Mouse (Mus musculus) cerebellum, postnatal 10 days (tissue): ENCODE measurements around the gene Urgcp.

Source experiments
- DNase-seq, 2 experiments: peaks; one replicate each; pipeline ENCODE4 v3.0.0; 2021; ENCODE audit warnings: mixed read lengths in 2 of 2

Gene Urgcp

DNA sequence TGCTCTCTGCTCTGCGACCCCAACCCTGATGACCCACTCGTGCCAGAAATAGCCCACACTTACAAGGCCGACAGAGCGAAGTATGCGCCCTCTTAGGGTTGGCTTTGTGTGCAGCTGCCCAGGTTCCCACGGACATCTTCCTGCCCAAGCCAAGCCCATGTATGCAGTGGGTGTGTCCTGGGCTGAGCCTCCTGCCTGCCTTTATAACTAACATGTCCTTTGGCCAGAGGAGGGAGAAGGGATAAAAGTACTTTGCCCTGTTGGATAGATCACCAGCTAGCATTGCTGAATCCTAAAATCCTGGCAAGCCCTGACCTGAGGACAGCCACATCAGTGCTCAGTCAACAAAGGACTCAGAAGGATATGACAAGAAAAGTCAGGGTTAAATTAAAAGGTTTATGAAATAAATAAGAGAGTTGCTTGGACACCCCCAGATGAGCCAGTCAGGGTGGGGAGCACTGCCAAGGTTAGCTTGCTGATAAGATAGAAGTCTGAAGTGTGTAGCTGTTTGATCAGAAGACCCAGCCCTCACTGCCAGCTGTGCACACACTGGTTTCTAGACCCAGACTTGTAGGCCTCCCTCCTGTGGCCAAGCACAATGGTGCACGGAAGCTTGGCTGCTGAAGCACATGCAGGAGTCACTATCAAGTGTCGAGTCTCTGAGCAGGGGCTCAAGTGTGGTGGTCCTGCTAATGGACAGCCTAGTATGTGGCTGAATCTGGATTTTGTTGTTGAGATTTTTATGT is 20.2 kb upstream of the Urgcp start:
- no peak for DNase-seq

DNA sequence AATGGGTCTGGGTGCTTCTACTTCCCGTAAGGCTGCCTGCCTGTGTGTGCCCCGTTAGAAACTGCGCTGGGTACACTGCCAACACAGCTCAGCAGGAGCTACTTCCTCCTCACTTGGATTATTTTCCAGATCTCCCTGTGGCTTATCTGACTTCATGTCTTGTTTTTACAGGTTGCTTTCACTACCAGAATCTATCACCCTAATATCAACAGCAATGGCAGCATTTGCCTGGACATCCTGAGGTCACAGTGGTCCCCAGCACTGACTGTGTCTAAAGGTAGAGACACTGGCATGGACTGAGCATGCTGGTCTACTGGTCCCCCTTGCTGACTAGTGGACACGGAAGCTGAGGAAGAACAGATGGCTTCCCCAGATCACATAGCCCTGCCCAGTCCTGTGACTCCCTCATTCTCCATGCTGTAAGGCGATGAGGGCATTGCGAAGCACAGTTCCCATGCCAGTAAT is 17.9 kb upstream of the Urgcp start:
- peak; percentile 68 to 69 for DNase-seq

DNA sequence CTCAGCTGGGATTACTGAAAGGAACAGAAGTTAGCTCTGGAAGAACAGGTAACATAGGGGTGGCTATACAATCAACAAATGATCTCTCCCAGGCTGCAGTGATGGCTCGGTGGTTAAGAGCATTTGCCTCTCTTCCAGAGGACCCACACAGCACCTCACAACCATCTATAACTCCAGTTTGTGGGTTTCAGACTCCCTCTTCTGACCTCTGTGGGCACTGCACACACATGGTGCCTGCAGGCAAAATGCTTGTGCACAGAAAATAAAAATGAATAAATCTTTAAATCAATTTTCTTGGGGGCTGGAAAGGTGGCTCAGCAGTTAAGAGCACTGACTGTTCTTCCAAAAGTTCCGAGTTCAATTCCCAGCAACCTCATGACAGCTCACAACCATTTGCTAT is 16.3 kb upstream of the Urgcp start:
- peak in 1 of 2 experiments; percentile 34 for DNase-seq

DNA sequence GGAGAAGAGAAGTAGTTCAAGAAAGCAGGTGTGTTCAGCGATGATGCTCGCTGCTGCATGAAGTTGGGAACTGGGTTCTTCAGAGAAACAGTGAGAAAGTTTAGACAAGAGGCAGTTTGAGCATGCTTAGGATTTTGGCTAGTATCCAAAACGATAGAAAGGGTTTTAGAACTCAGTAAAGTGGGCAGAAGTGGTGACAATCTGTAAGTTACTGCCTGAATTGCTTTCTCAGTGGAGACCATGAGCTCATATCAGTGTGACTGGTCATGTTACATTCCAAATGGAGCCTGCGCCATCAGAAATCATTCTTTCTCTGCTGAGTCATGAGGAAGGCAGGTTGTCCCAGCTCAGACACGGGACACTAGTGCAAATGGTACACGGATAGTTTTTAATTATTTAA is 3.8 kb upstream of the Urgcp start:
- no peak for DNase-seq

DNA sequence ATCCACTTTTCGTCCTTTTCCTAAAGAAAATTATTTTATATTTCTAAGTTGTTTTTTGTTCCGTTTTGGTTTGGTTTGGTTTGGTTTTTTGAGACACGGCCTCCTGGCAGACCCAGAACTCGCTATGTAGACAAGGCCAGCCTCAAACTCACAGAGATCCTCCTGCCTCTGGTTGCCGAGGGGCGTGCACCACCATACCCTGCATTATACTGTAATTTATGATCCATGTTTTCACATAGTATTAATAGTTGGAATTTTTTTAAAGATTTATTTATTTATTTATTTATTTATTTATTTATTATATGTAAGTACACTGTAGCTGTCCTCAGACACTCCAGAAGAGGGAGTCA is 432 bp upstream of the Urgcp start:
- DNase-seq: peak in 1 of 2 experiments; percentile 30

DNA sequence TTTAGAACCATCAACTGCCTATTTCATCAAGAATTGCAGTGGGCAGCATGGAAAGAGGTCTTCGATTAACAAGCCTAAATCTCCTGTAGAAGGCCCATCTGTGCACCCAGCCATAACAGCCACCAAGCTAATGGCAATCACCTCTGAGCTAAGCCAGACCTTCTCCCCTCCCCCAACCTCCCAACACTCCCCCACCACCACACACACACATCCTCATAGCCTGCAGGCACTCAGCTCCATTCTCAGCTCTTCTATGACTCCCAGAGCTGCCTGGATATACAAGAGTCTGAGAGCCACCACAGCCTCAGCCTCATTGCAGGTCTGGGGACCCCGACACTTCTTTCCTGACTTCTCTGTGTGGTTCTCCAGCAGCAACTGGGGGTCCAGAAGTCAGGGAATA is 8.4 kb downstream of the Urgcp start:
- no peak for DNase-seq

DNA sequence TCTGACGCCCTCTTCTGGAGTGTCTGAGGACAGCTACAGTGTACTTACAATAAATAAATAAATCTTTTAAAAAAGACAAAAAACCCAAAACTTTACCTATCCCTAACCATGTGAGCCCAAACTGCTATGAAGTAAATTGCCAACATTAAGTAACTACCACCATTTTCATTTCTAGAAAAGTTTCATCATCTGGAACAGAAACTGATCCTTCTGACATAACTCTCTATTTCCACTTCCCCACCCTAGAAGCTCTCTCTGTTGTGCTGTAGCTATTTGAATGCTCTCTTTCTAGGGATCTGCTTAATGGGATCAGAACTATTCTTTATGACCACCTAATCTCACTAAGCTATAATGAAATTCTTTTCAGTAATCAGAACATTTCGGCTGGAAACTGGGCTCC is 17.2 kb downstream of the Urgcp start:
- no peak for DNase-seq

DNA sequence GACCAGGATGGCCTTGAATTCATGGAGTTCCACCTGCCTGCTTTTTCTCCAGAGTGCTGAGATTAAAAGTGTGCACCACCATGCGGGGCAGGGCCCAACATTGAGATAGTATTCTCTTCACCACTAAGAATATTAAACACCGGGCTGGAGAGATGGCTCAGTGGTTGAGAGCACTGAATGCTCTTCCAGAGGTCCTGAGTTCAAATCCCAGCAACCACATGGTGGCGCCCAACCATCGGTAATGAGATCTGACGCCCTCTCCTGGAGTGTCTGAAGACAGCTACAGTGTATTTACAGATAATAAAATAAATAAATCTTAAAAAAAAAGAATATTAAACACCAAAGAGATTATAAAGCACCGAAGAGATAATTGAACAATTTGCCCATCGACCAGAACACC is 20.1 kb downstream of the Urgcp start:
- peak; percentile 25 to 36 for DNase-seq

DNA sequence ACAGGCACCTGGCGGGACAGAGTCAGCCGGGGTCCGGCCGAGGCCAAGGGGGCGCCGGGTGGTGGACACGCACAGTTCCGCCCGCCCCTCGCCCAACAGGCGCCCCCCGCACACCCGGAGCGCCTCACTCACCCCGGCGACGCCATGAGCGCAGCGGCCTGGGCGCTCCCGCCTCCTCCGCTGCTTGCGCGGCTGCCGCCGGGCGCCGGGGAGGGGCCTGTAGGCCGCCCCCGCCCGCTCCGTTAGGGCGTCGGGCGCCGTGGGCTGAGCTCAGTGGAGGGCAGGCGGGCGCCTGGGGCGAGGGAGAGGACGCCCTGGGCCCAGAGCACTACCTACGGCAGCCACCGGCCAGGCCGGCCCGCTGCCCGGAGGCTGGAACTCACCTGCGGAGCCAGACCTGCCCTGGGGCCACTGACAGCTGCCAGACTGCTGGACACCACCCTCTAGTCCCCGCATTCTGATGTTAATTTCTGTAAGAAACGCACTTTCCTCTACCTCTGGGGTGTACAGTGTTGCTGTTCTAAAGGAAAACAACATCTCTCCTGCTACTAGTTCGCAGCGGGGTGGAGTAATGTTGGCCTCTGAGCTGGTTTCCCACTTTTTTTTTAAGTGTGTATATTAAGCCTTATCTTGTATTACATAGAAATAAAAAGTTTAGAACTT is 21.1 kb downstream of the Urgcp start:
- peak; percentile 76 to 77 for DNase-seq

DNA sequence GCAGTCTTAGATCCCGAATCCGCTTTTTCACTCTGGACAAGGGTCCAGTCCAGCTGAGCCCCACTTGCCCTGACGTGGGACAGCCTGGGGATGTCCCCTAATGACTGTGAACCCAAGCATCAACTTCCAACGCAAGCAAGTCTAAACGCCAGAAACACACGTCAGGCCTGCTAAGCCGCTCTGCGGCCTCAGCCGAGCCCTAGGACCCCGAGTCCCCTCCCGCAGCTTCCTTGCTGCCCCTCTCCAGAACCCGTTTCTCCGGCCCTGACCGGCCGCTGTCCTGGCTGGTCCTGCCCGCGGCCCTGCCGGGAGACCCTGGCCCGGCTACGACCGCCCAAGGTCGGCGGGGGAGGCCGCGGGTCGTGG is 21.6 kb downstream of the Urgcp start:
- DNase-seq: peak in 1 of 2 experiments; percentile 73

DNA sequence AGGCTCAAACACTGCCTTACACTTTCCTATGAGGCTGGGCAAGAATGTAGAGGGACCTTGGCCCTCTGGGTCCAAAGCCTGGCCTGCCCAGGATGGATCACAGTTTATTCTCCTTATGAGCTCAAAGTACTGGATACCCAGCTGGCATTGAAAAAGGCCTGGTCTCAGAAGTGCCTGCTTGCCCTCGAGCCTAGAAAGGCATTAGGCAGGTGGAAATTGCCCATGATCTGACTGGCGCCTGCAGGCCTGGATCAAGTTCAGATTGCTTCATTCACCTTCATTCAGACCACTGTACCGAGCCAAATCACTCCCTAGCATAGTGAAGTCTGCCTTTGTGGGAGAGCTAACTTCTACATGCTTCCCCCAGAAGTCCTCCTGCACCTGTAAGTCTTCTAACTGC is 22.3 kb downstream of the Urgcp start:
- DNase-seq: peak; percentile 25 to 32

DNA sequence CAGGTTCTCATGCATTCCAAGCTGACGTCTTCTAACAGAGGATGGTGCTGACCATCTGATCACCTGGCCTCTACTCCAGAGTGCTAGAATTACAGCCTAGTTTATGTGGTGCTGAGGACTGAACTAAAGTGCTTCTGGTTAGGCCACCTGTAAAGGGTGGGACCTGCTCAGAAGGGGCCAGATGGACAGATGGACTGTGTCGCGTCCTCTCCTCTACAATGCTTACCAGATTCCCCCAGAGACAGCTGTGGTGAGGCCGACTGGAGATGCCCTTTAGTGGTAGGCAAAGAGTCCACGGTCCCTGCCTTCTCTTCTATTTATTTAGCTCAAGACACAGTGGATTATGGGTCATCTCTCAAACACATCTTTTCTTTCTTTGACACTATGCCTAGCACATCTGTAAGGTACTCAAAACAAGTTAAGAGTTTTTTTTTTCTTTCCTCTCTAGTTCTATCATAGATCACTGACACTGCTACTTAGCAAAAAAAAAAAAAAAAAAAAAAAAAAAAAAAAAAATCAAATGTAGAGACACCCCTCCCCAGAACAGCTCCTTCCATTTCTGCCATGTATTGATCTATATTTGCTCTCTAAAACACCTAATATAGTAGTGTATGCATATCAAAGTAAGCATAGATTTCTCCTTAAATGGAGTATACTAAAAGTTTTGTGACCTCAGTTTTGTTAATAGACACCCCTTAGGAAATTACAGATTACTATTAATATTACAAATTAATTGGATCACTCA is 23.1 kb downstream of the Urgcp start:
- DNase-seq: no peak

DNA sequence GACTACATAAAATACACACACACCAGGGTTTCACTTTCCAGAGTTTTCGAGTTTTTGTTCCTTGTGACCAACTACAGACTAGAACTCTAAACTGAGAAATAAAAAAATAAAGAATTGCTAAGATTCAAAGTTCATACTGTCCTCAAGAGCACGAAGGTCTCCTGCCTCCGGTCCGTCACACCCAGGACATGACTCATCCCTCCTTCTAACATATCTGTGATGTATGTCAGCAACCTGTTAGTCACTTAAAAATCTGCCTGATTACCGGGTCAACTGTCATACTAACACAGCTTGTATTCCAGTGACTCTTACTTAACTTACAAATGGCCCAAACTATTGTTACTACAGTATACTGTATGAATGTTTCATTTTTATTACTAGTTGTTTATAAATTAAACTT is 25.0 kb downstream of the Urgcp start:
- no peak for DNase-seq

DNA sequence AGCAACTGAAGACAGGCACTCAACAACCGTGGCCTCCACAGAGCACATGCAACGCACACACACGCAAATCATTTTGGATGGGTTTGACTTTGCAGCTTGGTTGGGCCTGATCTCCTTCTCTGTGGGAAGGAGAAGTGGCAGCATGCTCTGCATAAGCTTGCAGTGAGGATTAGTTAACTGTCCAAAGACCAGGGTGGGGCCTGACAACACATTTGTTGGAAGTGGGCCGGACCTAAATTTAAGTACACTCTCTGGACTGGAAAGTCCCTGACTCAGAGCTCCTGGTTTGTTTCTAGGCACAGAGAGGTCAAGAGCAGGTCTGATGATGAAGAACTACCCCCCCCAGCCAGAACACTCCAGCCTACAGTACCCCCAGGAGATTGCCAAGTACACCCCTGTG is 27.9 kb downstream of the Urgcp start:
- DNase-seq: no peak

DNA sequence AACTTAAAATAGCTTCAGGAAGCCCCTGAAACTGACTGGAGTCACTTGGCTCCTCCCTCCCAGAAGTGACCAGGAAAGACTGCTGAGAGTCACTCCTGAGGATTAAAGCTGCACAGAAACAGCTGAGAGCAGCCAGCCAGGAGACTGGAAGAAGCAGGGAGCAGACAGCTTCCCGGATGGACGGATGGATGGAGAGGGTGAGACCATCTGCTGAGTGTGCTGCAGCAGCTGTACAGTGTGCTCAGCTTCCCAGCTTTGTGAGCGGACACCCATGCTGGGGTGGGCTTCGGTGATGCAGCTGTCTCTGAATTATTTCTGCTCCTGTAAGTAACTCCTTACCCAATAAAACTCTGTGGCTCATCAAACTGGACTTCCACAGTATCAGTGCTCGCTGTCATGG is 29.8 kb downstream of the Urgcp start:
- DNase-seq: peak in 1 of 2 experiments; percentile 40

DNA sequence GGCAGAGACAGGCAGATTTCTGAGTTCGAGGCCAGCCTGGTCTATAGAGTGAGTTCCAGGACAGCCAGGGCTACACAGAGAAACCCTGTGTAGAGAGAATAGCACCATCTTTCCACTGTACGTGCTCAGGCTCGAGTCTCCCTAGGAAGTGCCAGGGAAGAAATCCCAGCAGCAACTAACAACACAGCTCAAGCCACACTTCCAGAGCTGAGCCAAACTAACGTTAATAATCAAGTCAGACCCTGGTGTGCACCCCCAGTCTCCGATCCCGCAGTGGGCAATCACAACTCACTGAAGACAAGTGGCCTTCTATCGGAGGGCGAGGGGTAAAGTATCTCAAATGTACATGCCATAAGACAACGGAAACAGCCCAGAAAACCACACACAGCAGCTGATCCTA is 32.6 kb downstream of the Urgcp start:
- DNase-seq: no peak

DNA sequence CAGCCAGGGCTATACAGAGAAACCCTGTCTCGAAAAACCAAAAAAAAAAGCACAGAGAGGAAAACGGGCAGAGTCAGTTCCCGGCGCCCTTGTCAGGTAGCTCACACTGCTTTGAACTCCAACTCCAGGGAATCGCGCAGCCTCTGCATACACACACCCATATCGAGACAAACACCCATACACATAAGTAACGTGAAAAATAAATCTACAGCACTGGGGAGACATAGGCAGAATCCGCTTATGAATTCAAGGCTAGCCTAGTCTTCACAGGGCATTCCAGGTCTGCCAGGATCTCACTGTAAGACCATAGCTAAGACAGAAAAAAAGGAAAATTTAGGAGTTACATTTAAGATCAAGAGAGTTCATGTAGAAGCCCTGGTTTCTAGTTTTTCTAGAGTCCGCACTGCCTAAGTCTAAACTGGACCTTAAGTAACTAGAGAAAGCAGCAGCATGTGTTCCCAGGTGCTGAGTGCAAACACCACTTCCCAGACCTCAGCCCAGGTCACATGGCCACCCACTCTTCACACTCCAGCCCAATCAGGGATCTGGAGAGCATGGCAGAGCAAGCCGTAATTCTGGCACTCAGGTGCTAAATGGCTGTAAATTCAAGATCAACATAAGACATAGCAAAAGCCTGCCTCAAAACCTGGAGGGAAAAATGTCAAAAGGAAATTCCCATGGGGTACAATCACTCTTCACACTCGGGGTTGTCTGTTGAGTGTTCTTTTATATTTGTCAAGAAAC is 43.4 kb downstream of the Urgcp start:
- DNase-seq: no peak

DNA sequence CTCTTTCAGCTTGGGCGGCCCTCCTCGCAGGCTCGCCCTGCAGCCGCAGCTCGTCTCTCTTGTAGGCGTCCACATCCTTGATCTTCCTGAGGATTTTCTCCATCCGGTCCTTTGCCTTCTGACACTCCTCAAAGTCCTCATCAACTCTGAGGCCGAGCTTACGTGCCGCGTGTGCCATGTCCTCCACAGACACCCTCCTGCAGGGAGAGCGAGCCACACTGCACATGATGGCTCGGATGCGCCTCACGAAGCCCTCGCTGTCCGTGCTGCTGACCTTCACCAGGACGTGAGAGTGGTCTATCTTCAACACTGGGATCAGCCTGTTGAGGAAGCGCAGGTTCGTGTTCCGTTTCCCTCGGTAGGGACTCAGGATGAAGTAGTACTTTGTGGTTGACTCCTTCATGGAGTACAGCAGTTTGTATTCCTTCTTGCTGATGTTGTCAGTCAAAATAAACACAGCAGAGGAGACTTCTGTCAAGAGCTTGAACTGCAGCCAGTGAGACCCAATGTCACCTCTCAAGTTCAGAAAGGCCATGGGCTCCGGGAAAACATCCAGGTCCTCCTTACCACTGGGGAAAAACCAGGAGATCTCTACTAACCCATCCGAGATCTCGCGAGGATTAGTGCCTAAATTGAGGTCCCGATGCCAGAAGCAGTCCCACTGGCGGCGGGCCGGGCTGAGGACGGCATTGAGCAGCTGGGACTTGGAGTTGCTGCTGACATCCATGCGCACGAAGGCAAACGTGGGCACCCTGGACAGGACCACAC is 45.1 kb downstream of the Urgcp start:
- DNase-seq: no peak

DNA sequence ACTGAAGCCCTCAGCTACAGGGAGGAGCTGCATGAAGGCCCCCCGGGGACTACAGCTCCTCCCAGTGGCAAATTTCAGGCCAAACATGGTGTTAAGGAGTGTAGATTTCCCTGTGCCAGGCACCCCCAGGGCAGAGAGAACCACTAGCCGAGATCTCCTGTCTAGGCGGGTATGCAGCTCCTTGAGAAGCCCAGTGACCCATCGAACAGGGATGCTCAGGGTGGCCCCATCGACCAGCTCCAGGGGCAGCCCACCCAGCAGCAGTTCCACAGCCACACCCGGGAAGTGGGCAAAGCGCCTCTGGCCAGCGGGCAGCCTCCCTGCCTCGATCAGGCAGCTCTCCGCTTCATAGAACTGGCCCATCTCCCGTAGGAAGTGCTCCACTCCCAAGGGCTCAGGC is 45.9 kb downstream of the Urgcp start:
- no peak for DNase-seq

DNA sequence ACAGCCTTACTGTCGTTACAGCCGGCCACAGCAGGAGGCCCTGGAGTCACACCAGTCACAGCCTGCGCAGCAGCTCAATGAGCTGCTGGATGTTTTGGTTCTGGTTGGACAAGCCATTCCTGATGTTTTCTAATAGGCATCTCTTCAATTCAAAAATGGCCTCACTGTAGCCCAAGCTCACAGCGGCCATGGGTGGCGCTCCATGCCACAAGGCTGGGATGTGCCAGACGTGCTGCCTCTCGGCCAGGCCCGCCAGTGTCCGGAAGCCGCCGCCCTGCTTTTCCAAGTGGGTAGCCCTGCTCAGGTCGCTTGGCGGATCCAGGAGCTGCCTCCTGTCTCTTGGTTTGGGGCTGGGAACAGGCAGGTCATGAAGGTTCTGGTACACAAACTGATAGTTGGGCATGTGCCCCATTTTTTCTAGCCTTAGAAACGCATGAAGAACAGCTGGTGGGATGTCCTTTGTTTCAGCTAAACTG is 46.5 kb downstream of the Urgcp start, which contains the start of gene Mrps24:
Gene Mrps24 (minus strand): TSS at position 51 of the 476 bp plus-strand sequence.
- DNase-seq: no peak

DNA sequence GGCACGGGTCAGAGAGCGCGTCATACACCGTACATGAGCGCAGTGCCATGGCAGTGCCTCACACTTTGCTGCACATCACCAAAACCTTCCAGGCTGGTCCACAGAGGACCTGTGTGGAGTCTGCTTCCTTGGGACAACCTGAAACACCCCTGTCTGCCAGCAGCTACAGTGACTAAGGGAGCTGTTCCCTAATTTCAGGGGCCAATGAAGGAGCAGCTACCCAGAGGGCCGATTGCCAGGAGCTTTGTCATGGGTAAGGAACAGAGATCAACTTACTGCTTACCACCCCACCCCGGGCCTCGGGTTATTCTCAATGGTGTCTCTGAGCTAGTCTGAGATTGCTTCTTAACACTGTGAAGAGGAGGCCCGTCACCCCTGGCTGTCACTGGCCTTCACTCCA is 47.0 kb downstream of the Urgcp start:
- DNase-seq: no peak
